Mouse (Mus musculus): ENCODE measurements around the gene Tut1.

Tut1 gene

DNA sequence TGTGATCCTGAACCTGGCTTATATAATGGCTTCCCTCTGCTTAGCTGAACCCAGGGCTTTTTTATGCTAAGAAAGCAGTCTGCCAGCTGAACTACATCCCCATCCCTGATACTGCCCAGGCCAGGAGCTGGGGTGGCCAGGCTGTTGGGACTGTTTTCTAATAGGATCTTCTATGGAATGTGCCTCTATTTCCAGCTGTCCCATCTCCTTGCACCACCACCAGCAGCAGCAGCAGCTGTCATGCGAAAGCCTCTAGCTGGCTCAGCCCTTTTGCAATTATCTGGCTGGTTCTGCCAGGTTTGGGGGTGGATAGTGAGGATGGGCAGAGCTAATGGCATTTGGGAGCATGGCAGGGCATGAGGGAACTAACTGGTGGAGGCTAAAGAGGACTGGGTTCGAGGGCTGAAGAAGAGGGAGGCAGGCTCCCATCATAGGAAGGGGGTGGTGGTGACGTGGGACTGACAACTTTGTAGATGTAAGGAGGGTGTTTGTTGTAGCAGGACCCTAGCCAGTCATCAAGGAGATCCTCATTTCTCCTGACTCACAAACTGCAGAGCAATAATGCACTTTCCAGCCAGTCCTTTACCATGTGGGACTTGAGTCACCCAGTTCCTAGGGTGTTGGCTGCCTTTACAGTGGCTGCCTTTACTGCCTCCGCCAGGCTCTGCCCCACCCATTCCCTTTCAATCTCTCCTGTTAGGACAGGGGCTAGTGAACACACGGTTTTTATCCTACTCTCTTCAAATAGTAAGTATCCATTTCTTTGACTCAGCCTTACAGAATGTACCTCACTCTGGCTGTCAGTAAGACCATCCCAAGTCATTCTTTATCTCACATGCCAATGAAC lies 28.9 kb downstream of the Tut1 start:
- no peak for DNase-seq (ENCODE audit: low spot score)

DNA sequence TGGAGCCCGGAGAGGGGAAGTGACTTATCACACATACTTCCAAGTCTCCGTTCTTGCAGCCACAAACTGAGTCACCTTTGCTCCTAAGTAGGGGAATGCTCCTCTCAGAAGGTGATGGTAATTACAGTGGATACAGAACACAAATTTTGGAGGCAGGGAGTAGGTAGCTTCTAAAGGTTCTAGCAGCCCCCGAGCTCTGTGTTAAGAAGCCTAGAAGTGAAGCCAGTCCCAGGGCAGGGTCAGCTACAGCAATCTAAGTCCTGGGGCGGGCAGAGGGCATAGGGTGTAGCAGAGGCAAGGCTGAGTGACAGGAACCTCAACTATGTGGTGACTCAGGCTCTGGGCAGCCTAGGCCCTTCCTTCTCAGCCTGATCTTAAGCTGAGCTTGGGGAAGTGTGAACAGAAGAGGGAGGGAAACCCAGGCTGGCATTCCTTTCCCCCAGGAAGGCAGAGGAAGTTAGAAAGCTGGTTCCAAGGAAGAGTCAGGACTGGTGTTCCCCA lies 29.6 kb downstream of the Tut1 start:
- no peak for DNase-seq (ENCODE audit: low spot score)

DNA sequence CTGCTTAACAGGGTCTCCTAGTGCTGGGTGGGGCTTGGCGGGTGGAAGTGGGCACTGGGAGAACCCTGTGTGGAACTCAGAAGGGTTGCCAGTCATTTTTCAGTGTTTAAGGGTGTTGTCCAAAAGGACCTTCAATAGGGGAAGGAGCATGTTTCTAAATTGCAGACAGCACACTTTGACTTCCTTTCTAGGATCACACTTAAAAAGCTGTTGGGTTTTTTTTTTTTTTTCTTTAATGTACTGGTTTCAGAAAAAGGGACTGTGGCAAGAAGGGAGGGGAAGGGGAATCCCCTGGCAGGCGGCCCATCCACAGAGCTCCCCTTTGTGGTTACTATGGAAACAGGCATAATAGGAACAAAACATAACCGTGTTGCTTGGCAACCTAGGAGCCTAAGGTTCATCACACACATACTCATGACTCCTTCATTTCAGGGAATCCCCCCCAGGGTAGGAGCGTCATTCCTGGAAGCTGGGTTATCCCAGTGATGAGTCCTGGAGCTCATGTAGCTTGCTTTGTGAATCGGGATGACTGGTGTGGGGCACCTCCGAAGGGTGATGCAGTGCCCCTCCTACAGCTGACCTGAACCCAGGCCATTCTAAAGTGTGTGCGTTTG lies 30.7 kb downstream of the Tut1 start:
- DNase-seq (ENCODE audit: low spot score) = no peak

DNA sequence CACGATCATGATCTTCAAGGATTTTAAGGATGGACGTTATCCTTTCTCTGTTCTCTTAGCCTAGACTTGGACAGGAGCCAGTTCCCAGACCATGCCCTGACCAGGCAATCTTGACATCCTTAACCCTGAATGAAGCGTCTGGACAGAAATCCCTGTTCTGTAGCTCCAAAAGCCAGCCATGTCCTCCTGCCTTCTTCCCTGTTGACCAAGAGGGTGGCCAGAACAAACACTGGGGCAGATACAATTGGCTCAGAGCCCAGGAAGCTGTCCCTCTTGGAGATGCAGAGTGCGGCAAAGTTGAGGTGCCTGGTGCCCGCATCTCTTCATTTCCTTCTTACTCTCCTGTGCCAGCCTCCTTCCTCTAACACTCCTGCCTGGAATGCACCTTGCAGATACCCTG lies 32.2 kb downstream of the Tut1 start:
- DNase-seq (ENCODE audit: low spot score) = no peak

DNA sequence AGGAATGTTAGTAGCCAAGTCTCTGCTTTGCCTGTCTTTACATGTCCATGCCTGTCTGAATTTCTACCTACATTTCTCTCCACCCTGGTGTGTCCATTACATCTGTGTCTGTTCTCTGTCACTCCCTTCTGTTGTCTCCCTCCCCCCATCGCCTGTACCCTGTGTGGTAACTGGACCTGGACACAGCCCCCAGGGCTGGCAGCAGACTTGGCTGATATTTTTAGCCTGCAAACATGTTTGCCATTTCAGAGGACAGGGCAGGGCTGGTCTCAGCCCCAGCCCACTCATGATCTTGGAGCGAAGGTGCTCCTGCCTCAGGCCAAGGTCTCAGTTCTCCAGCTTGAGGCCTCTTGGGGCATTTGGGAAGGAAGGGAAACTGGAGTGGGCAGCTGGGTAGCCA lies 34.2 kb downstream of the Tut1 start:
- no peak for DNase-seq (ENCODE audit: low spot score)

DNA sequence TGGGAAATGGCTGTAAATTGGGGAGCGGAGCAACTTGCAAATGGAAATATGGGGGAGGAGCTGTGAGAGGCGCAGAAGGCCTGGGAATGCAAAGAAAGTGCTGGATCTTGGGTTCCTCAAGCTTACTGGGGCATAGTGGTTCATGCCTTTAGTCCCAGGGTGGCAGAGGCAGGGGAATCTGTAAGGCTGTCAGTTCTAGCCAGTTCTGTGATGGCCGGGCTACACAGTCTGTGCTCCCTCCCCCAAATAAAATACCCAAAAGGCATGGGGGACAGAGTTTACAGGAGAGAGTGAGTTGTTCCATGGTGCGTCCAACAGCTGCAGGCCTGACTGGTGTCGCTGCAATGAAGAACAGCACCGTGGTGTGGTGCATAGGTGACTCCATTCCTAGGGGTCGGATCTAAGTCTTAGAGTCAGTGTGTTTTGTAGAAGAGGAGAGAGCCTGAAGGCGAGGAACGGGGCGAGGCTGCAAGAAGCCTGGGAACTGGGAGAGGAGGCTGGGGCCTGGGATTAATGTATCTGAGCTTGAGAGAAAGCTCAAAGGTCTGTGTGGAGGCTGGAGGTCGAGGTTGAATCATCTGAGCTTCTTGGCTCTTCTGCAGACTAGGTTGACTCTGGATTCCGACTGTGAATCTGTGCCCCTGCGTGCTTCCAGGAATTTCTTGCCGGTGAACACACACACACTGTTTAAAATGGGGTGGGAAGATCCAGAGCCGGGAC lies 34.9 kb downstream of the Tut1 start:
- no peak for DNase-seq (ENCODE audit: low spot score)

DNA sequence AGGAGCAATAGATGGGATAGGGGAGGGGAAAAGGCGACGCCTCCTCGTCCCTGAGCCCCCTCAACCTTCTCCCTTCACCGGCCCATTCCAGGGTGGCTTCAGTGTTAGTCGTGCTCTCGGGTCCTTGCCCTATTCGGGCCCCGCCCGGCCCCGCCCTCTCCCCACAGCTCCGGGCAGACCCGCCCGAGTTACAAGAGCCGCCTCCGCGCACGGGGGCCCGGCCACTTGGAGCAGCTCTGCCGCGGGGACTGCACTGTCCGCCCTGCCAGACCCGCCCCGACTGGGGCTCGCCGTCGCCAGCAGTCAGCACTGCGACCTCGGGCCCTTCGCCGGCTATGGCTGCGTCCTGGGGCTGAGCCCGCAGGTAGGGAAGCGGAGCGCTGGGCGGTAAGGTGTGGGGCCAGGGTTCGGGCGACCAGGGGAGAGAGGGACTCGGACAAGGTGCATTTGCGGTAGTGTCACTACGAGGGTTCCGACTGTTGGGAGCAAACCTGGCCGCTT lies 35.5 kb downstream of the Tut1 start, which contains the start of gene Ahnak:
Gene Ahnak, plus strand, starts transcription at position 219 of the 501 bp plus-strand sequence.
- peak; percentile 73 for DNase-seq (ENCODE audit: low spot score)

DNA sequence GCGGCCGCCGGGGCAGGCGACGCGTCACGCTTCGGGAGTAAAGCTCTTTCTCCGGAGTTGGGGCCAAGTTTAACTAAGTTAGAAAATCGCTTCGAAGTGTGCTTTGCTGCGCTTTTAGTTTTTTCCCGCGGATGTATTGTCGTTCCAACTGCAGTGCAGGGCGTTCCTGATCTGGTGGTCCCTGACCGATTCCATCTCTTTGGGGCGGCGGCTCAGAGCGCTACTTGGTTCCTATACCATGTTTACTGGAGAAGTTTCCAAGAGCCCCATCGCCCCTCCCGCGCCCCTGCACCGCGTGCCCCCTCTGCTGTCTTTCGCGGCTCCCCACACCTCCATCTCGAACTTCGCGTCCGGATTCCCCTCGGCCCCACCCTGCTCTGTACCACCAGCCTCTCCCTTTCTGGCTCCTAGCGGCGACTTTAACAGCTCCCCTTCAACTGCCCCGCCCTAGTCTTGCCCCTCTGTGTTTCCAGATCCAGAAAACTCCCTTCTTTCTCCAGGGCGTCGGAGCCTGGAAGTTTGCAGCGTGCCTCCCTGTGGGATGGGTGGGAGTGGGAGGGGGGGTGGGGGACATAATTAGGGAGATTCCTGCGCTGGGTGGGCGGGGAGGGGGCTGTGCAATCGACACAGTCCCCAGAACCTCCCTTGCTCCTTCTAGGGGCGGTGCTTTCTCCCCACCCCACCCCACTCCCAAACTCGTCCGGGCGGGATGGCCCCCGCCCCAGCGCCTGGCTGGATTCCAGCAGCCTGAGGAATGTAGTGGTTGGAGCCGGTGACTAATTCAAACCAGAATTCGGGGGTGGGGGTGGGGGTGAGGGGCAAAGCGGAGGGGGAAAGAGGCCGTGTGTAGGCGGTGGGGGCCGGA lies 36.2 kb downstream of the Tut1 start:
- peak; percentile 77 for DNase-seq (ENCODE audit: low spot score)

DNA sequence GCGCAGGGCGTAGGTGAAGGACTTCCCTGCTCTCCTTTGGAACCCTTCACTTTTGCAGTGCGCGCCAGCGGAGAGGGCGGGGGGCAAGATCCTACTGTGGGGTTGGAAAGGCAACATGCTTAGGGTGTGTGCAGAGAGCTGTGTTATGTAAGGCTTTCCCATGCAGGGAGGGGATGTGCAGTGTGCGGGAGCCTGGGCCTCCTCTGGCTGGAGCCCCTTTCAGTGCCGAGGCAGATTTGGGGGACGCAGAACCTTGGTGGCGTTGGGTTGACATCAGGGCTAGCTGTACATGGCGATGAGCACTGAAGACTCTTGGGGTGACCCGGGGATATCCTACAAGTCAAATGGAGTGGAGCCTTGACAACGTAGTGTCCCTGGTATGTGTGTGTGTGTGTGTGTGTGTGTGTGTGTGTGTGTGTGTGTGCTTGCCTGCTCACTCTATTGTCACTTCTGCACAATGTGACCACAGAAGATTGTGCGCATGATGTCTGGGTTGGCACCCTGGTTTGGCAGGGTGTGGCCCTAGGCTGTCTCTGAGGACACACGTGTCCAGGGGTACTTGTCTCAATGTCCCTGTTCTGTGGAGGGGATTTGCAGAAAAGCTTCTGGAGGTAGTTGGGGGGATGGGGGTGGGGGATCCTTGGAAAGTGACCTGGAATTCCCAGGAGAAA lies 36.9 kb downstream of the Tut1 start:
- no peak for DNase-seq (ENCODE audit: low spot score)

DNA sequence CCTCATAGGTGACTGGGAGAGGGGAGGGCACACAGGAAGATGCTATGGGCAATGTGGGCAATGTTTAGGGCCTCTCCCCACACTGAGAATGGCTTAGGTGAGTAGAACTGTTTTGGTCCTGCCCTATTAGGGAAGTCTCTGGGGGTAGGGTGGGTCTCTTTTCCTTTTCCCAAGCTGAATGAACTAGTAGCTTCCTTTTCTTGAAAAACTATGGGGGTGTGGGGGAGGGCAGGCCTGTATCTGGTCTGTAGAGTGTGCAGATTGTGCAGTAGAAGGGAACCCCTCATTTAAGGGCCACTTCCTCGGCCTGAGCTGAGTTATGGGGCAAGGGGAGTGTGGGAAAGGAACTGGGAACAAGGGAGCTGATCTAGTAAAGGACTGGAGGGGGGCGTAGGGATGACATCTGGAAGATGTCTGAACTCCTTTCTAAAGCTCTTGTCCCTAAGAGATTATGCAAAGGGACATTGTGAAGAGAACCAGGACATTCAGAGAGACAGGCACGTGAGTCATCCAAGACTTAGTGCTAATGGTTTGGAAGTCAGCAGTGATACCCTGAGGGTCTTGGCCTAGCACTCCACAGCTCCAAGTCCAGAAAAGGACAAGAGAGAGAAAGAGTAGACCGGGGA lies 37.7 kb downstream of the Tut1 start:
- DNase-seq (ENCODE audit: low spot score) = no peak

DNA sequence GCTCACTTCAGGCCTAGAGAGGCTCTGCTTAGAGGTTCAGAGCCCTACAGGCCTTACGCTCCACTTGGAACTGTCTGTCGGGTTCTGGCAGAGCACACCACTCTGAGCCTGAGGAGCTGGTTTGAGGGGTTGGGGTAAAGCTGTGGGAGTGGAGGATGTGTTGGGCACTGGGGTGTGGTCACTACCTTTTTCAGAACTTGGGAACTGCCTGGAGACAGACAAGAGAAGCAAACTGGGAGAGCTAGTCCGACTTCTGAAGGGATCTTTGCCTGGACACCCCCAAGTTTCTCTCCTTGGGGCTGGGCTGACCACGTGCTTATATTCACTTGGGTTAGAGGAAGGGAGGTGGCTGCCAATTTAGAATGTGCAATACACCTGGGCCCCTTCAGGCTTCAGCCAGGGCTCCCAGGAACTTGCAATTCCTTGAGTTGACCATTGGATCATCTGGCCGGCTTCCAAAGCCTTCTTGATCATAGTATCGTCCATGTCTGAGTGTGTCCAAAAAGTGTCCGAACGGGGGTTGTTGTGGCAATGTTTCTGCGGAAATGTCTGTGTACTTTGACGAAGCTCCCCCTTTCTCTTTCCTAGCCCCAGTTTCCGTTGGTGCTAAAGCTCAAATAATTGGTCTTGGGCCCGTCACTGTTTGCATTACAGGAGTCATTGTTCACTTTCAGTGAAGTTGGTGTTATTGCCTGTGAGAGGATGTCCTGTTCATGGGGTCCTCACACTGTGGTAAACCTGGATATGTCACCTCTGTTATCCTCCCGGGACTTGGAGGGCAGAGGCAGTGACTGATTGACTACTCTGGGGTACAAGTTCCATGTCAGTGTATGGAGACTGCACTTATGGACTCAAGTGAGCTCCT lies 38.5 kb downstream of the Tut1 start:
- no peak for DNase-seq (ENCODE audit: low spot score)

DNA sequence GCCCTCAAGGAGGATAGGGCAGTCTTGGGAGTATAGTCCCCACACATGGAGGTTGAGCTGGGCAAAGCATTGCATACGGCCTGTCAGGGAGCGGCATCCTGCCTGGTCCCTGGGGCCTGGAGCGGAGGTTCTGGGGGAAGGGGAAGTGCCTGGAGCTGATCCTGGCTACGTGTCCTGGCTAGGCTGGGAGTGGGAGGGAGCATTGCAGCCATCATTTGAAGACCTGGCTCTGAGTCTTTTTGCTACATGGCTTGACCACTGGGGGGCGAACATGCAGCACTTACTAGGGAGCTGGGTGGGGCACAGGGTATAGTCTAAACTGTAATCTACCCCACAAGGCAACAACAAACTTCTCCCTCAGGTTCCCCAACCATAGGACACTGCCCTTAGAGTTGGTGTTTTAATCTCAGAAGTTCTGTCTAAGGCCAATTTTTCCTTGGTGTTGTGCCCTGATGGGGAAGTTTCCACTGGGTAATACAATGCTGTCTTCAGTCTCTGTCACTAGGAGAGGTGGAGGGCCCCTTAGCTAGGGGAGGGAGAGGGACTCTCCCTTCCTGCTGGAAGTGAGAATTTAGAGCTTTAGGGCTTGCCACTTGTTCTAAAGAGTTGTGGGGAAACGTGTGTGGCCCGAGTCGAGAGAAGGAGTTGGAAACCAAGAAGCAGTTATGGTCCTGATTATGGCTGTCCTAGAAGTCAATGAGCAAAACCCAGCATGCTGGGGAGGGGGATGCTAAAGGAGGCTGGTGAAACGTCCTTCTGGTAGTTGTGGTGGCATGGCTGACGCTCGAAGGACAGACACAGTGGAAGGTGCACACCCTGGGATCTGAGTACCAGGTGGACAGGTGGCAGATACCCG lies 39.4 kb downstream of the Tut1 start:
- peak; percentile 68 for DNase-seq (ENCODE audit: low spot score)

DNA sequence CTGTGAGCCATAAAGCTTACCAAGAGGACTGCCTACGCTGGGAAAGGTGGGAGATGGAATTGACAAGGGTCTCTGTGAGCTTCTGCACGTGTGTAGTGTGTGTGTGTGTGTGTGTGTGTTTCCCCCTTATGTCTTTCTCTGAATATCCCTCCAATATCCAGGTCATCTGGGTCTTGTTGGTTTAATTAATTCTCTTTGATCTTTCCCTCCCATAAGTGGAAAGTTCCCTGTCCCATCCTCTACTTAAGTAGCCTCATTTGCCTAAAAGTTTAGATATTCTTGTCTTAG lies 39.9 kb downstream of the Tut1 start:
- DNase-seq (ENCODE audit: low spot score) = no peak

DNA sequence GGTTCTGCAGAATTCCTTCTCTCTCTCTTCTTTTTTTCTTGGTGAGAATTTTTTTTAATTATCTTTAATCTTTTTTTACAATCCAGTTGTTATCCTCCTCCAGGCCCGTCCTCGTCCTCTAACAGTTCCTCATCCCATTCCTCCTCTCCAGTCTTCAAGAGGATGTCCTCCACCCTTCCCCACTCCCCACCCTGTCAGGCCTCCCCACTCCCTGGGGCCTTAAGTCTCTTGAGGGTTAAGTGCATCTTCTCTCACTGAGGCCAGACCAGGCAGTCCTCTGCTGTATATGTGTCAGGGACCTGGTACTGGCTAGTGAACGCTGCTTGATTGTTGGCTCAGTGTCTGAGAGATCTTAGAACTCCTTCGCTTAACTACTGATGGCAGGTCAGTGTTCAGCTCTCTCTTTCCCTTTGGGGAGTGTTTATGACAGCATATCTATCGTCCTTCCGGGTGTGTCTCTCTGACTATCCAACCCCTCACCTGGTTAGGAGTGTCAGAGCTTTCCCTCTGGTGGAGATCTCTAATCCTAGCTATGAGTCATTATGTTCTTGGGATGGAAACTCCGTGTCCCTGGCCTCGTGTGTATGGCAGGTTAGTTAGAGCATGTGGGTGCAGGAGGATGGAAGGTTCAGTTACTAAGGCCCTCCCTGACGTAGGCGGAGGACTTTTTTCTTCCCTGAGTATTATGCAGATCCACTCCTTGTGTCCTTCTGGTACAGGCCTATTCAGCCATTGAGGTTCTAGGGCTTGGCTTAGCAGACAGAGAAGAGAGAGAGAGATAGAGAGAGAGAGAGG lies 41.4 kb downstream of the Tut1 start:
- DNase-seq (ENCODE audit: low spot score) = no peak

DNA sequence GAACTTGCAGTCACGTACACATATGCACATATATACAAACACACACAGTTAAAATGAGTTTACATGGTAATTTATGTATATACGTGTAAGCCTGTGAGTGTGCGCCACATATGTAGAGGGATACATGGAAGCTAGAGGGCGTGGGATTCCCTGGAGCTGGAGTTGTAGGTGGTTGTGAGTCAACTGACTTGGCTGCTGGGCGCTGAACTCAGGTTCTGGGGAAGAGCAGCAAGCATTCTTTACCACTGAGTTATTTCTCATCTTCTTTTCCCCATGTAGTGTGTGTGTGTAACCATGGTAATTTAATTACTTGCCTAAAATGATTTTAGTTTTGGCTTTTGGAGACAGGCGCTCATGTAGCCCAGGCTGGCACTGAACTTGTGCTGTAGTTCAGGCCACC lies 43.0 kb downstream of the Tut1 start:
- no peak for DNase-seq (ENCODE audit: low spot score)

DNA sequence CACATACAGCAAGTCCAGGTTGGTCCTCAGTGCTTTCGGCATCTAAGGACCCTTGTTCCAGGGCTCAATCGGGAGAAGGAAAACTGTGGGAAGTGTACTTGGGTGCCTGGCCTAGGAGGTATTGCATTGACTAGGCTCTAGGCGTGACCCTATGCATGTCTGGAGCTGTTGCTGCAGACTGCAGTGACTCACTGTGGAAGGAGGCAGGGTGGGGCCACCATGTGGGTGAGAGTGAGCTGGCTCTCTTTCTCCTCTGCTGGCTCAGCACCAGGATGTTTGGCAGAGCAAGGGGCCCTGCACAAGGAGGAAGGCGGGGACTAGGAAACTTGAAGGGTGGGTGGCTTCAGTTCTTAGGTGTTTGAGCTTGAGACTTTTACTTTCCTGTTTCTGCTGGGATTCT lies 43.9 kb downstream of the Tut1 start:
- no peak for DNase-seq (ENCODE audit: low spot score)

DNA sequence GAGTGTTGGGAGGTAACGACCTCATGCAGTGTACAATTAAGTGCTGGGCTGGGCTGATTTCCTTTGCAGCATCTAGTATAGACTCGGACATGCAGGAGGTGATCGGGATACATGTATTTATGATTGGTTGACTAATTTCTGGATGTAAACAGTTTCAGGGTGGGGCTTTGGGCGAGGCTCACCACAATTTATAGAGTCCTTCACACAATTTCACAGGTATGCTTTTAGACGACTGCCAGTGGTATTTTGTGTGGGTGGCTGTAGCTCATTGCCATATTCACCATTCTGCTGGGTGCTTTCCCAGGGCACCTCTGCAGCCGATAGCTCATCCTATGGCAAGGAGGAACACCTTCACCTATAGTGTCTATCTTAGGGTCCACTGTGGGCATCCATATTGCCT lies 44.9 kb downstream of the Tut1 start:
- no peak for DNase-seq (ENCODE audit: low spot score)

DNA sequence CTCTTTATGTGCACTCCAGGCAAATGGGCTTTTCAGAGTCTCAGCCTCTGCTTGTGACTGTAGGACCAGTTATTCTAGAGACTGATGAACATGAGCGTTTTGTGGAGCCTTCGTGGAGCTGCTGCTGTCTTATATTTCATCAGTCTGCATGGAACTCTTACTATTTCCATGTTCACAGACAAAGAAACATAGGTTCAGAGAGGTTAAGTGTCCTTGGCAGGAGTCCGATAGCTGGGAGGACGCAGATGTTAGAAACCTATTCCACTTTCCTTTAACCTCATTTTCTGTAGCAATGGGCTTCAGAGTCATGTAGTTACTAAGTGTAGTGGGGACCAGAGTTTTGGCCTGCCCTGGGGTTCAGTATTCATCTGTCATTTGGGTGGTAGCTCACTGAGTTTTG lies 45.6 kb downstream of the Tut1 start:
- no peak for DNase-seq (ENCODE audit: low spot score)
